Mouse (Mus musculus): ENCODE measurements at regions not wholly inside any gene's neighbourhood (a gene's known extent, or its start where the extent isn't known, plus 50 kb on each side); places are given as distances from the start of the nearest gene placed in this dataset.

DNA sequence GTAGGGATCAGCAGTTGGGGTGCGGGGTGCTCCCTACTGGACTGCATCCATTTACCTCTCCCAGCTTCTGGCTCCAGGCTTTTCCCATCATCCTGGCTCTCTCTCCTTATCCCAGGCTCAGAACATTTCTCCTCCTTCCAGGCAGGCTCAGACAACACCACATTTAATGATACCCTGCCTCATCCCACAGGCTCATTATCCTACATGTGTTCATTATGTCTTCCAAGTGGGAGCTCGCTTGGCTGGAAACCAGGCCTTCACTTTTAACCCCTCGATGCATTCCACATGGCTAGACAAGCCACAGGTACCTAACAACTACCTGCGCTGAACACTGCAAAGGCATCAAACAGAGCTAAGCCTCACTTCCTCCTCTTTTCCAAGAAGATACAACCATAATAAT, 60.5 kb downstream of the Rplp1 start:
- no peak for TF ChIP-seq EP300 (IDR thresholded peaks at IDR 0.05; ENCODE audit: low read depth)
- no peak for TF ChIP-seq CTCF (IDR thresholded peaks at IDR 0.05; ENCODE audit: low read depth)
